Mouse (Mus musculus): ENCODE data around the gene Rln3. TPM values are rescaled to one million over a fixed set of nuclear protein-coding genes. Genes with fewer than 3 reads are reported as not detected.
A peak's percentile ranks its signal among the peaks of the same experiment; 100 is the strongest.

The Rln3 gene
- polyA plus RNA-seq, 1 experiment from 2014 or later: not detected

GRCm38 (mm10) chr8:84021569-84021968 is 23.2 kb downstream of the Rln3 start:
- H3K36me3 ChIP-seq (ENCODE audit: control insufficient read depth, insufficient read depth, low read length): no peaks in the 10 kb centered on the region
- H3K9ac ChIP-seq (ENCODE audit: low read depth, low read length): no peak overlapping the region
- no peaks in the 10 kb centered on the region for H3K9me3 ChIP-seq (ENCODE audit: control insufficient read depth, low read length)
- peak overlapping the region; percentile 25 for H3K4me2 ChIP-seq (ENCODE audit: low read depth, low read length)
- H3K27me3 ChIP-seq (replicated peaks; ENCODE audit: control insufficient read depth, insufficient read depth, low read length): 0 out of 2 replicates have a peak, but pooled peaks cover 7% of the 10 kb centered on the region
- ATAC-seq (ENCODE audit: low read depth) (no peak; the same call in 1 of the 2 replicates), DNase-seq (ENCODE audit: low spot score) (no peak)
- 50% methylated on average over 12 of the region's 12 CpGs for WGBS
- H3K4me3 ChIP-seq (ENCODE audit: low read depth, low read length): 0 out of 2 replicates have a peak overlapping the region, but pooled peaks have one; percentile 2
- peaks cover 5% of the 10 kb centered on the region; the same call in 1 of the 2 replicates for H3K4me1 ChIP-seq (ENCODE audit: control insufficient read depth, insufficient read depth, low read length)
- H3K27ac ChIP-seq (replicated peaks; ENCODE audit: low read depth, low read length): no peak overlapping the region

- Histone ChIP-seq H3K4me3 (ENCODE audit: low read depth, low read length) (0 out of 2 replicates have a peak within 1 kb of the TSS, but pooled peaks have one; percentile 2), H3K36me3 (ENCODE audit: control insufficient read depth, insufficient read depth, low read length) (no peaks in the 10 kb centered on the region), H3K9ac (ENCODE audit: low read depth, low read length) (no peak within 1 kb of the TSS), H3K9me3 (ENCODE audit: control insufficient read depth, low read length) (no peaks in the 10 kb centered on the region), H3K27me3 (replicated peaks; ENCODE audit: control insufficient read depth, insufficient read depth, low read length) (0 out of 2 replicates have a peak, but pooled peaks cover 7% of the 10 kb centered on the region), H3K27ac (replicated peaks; ENCODE audit: low read depth, low read length) (no peak within 1 kb of the TSS), H3K4me2 (ENCODE audit: low read depth, low read length) (peak within 1 kb of the TSS; percentile 25), H3K4me1 (ENCODE audit: control insufficient read depth, insufficient read depth, low read length) (0 out of 2 replicates have a peak, but pooled peaks cover 5% of the 10 kb centered on the region)
- ATAC-seq (ENCODE audit: low read depth) (peak; percentile 50; the same call in 1 of the 2 replicates), DNase-seq (ENCODE audit: low spot score) (no peak)
- WGBS: 12% methylated on average over 18 of the region's 18 CpGs
Observed at GRCm38 (mm10) chr8:84021096-84021495, 23.7 kb downstream of the Rln3 start, which contains the start of gene Palm3. Palm3 (plus strand) TSS chr8:84021471.

- WGBS: 83% methylated on average over 9 of the region's 9 CpGs
- H3K9me3 ChIP-seq (ENCODE audit: control insufficient read depth, low read length): no peaks in the 10 kb centered on the region
Observed at GRCm38 (mm10) chr8:84019738-84020137, 25.1 kb downstream of the Rln3 start.

GRCm38 (mm10) chr8:84015833-84016232 is 29.0 kb downstream of the Rln3 start:
- Histone ChIP-seq H3K4me1 (ENCODE audit: control insufficient read depth, insufficient read depth, low read length) (peaks cover 11% of the 10 kb centered on the region), H3K4me2 (ENCODE audit: low read depth, low read length) (no peak overlapping the region), H3K27ac (replicated peaks; ENCODE audit: low read depth, low read length) (no peak overlapping the region), H3K36me3 (ENCODE audit: control insufficient read depth, insufficient read depth, low read length) (no peaks in the 10 kb centered on the region), H3K9ac (ENCODE audit: low read depth, low read length) (no peak overlapping the region), H3K9me3 (ENCODE audit: control insufficient read depth, low read length) (no peaks in the 10 kb centered on the region), H3K27me3 (replicated peaks; ENCODE audit: control insufficient read depth, insufficient read depth, low read length) (peaks cover 33% of the 10 kb centered on the region), H3K4me3 (ENCODE audit: low read depth, low read length) (no peak overlapping the region)
- 93% methylated on average over 5 of the region's 5 CpGs for WGBS
- DNase-seq (ENCODE audit: low spot score) (no peak), ATAC-seq (ENCODE audit: low read depth) (no peak)

More at GRCm38 (mm10) chr8:84019738-84020137, 25.1 kb downstream of the Rln3 start:
- Histone ChIP-seq H3K36me3 (ENCODE audit: control insufficient read depth, insufficient read depth, low read length) (no peaks in the 10 kb centered on the region), H3K4me1 (ENCODE audit: control insufficient read depth, insufficient read depth, low read length) (0 out of 2 replicates have a peak, but pooled peaks cover 5% of the 10 kb centered on the region), H3K9ac (ENCODE audit: low read depth, low read length) (no peak overlapping the region), H3K27me3 (replicated peaks; ENCODE audit: control insufficient read depth, insufficient read depth, low read length) (0 out of 2 replicates have a peak, but pooled peaks cover 8% of the 10 kb centered on the region), H3K27ac (replicated peaks; ENCODE audit: low read depth, low read length) (no peak overlapping the region), H3K4me3 (ENCODE audit: low read depth, low read length) (no peak overlapping the region), H3K4me2 (ENCODE audit: low read depth, low read length) (no peak overlapping the region)
- no peak for ATAC-seq (ENCODE audit: low read depth)
- DNase-seq (ENCODE audit: low spot score): no peak

- no peak for ATAC-seq (ENCODE audit: low read depth)
- Histone ChIP-seq H3K4me1 (ENCODE audit: control insufficient read depth, insufficient read depth, low read length) (peaks cover 15% of the 10 kb centered on the region), H3K27ac (replicated peaks; ENCODE audit: low read depth, low read length) (no peak overlapping the region), H3K9me3 (ENCODE audit: control insufficient read depth, low read length) (no peaks in the 10 kb centered on the region), H3K4me2 (ENCODE audit: low read depth, low read length) (peak overlapping the region; percentile 98), H3K36me3 (ENCODE audit: control insufficient read depth, insufficient read depth, low read length) (no peaks in the 10 kb centered on the region), H3K27me3 (replicated peaks; ENCODE audit: control insufficient read depth, insufficient read depth, low read length) (peaks cover 43% of the 10 kb centered on the region), H3K9ac (ENCODE audit: low read depth, low read length) (no peak overlapping the region), H3K4me3 (ENCODE audit: low read depth, low read length) (peak overlapping the region; percentile 54)
- no peak for DNase-seq (ENCODE audit: low spot score)
- WGBS: 7% methylated on average over 35 of the region's 35 CpGs
Observed at GRCm38 (mm10) chr8:84012499-84013165, 32.2 kb downstream of the Rln3 start.

- Histone ChIP-seq H3K36me3 (ENCODE audit: control insufficient read depth, insufficient read depth, low read length) (no peaks in the 10 kb centered on the region), H3K27me3 (replicated peaks; ENCODE audit: control insufficient read depth, insufficient read depth, low read length) (peaks cover 43% of the 10 kb centered on the region), H3K4me1 (ENCODE audit: control insufficient read depth, insufficient read depth, low read length) (peaks cover 15% of the 10 kb centered on the region), H3K9ac (ENCODE audit: low read depth, low read length) (peak within 1 kb of the TSS; percentile 57), H3K9me3 (ENCODE audit: control insufficient read depth, low read length) (no peaks in the 10 kb centered on the region), H3K27ac (replicated peaks; ENCODE audit: low read depth, low read length) (no peak within 1 kb of the TSS), H3K4me3 (ENCODE audit: low read depth, low read length) (peak within 1 kb of the TSS; percentile 54), H3K4me2 (ENCODE audit: low read depth, low read length) (peak within 1 kb of the TSS; percentile 98)
- ATAC-seq (ENCODE audit: low read depth) (no peak), DNase-seq (ENCODE audit: low spot score) (no peak)
- WGBS: 1% methylated on average over 34 of the region's 45 CpGs
Observed at GRCm38 (mm10) chr8:84011705-84012498, 32.9 kb downstream of the Rln3 start, which contains the start of gene 2210011C24Rik. 2210011C24Rik (minus strand) TSS chr8:84012171.

GRCm38 (mm10) chr8:84010625-84011611 is 33.9 kb downstream of the Rln3 start:
- Histone ChIP-seq H3K9ac (ENCODE audit: low read depth, low read length) (peak overlapping the region; percentile 57), H3K9me3 (ENCODE audit: control insufficient read depth, low read length) (no peaks in the 10 kb centered on the region), H3K4me1 (ENCODE audit: control insufficient read depth, insufficient read depth, low read length) (peaks cover 15% of the 10 kb centered on the region), H3K27me3 (replicated peaks; ENCODE audit: control insufficient read depth, insufficient read depth, low read length) (peaks cover 43% of the 10 kb centered on the region), H3K4me2 (ENCODE audit: low read depth, low read length) (peak overlapping the region; percentile 98), H3K36me3 (ENCODE audit: control insufficient read depth, insufficient read depth, low read length) (no peaks in the 10 kb centered on the region), H3K27ac (replicated peaks; ENCODE audit: low read depth, low read length) (no peak overlapping the region), H3K4me3 (ENCODE audit: low read depth, low read length) (peak overlapping the region; percentile 54)
- DNase-seq (ENCODE audit: low spot score) (peak; percentile 69), ATAC-seq (ENCODE audit: low read depth) (peak; percentile 51; the same call in 1 of the 2 replicates)
- 5% methylated on average over 25 of the region's 83 CpGs for WGBS

Measured in embryonic facial prominence, embryonic 14.5 days (tissue).